Mouse (Mus musculus) kidney, embryonic 14.5 days (tissue): ENCODE data around the gene Slc35e2. TPM values are rescaled to one million over a fixed set of nuclear protein-coding genes. Genes with fewer than 3 reads are reported as not detected.
A peak's percentile ranks its signal among the peaks of the same experiment; 100 is the strongest.

ENCODE experiments used
- ATAC-seq: fragments of 200-750 bp; cut with Nextera tagmentation; 2 replicates; pipeline ENCODE4 v1.8.0; 2017; ENCODE audit warnings: moderate number of reproducible peaks, mild to moderate bottlenecking, moderate TSS enrichment, moderate library complexity; ENCODE audit not compliant: low FRiP score, low TSS enrichment
- H3K27ac ChIP-seq: fragments of 300-500 bp; sonication (generic); 2 replicates; pipeline ENCODE4 v1.5.1; 2014; ENCODE audit warnings: low read depth, mild to moderate bottlenecking, low read length, moderate library complexity, mixed read lengths
- H3K27me3 ChIP-seq: fragments of 300-500 bp; sonication (generic); 2 replicates; pipeline ENCODE4 v1.6.1; 2014; ENCODE audit warnings: mild to moderate bottlenecking, low read length; ENCODE audit not compliant: control insufficient read depth, insufficient read depth
- H3K36me3 ChIP-seq: fragments of 300-500 bp; sonication (generic); 2 replicates; pipeline ENCODE4 v1.6.1; 2014; ENCODE audit warnings: low read length, mixed read lengths; ENCODE audit not compliant: control insufficient read depth, insufficient read depth
- H3K4me1 ChIP-seq: fragments of 300-500 bp; sonication (generic); 2 replicates; pipeline ENCODE4 v1.6.1; 2014; ENCODE audit warnings: low read length, mixed read lengths; ENCODE audit not compliant: control insufficient read depth, insufficient read depth
- H3K4me2 ChIP-seq: fragments of 300-500 bp; sonication (generic); replicated peaks from 2 replicates; pipeline ENCODE4 v1.6.1; 2014; ENCODE audit warnings: low read depth, mild to moderate bottlenecking, low read length
- H3K4me3 ChIP-seq: fragments of 300-500 bp; sonication (generic); 2 replicates; pipeline ENCODE4 v1.5.1; 2014; ENCODE audit warnings: mild to moderate bottlenecking, low read length
- H3K9ac ChIP-seq: fragments of 300-500 bp; sonication (generic); 2 replicates; pipeline ENCODE4 v1.6.1; 2014; ENCODE audit warnings: low read depth, mild to moderate bottlenecking, low read length, moderate library complexity
- H3K9me3 ChIP-seq: fragments of 300-500 bp; sonication (generic); 2 replicates; pipeline ENCODE4 v1.6.1; 2016; ENCODE audit warnings: low read length; ENCODE audit not compliant: control insufficient read depth
- WGBS: fragments of 180-500 bp; shearing (Covaris S2); extraction: QIAGEN DNeasy Blood & Tissue Kit; methylation state at CpG from one replicate; pipeline ENCODE4 v1.1.7; 2014; 5-methylcytosine and 5-hydroxymethylcytosine counted together
- polyA plus RNA-seq: library from polyadenylated mRNA; unstranded; fragments of >200 nt; fragmentation: Nextera tagmentation; extraction: Ambion mirVana; gene quantifications from 2 replicates; pipeline ENCODE4 v1.2.1, GENCODE M21; 2014

Gene Slc35e2
- polyA plus RNA-seq, 1 experiment from 2014 or later, result 10.3 TPM

DNA sequence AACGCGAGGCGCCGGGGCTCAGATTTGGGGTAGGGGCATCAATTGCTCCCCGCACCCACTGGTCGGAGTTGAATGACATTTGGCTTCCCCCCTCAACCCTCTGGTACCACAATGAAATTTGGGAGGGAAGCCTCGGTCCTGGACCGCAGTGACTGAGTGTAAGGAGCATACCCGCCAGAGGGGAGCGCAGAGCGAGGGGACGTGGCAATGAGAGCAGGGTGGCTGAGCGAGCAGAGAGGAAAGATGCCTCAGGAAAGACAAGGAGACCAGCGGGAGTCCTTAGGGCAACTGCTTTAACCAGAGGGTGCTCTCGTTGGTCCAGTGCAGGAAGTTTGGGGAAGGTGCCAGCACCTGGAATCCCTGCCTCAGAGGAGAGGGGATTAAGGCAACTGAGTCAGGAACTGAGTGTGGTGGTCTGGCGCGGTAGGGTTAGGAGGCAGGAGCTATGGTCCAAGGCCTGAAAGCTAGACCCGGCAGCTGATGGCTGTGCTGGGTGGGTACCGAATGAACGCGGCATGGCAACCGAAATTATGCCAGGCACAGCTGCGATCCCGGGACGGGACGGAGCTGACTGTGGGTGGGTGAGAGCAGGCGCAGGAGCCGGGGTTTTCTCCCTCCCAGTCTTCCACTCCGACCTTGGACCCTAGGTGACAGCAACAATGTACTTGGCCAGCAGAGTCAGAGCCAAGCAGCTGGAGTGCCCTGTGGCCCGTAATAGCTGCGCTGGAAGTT, 52.4 kb downstream of the Slc35e2 start:
- peak overlapping the region; percentile 92 for H3K4me2 ChIP-seq
- peaks cover 34% of the 10 kb centered on the region for H3K36me3 ChIP-seq
- H3K27me3 ChIP-seq, result peaks cover 22% of the 10 kb centered on the region
- H3K27ac ChIP-seq, result no peak overlapping the region; the same call in 1 of the 2 replicates
- H3K4me1 ChIP-seq, result peaks cover 36% of the 10 kb centered on the region
- peak overlapping the region; percentile 47 for H3K4me3 ChIP-seq
- no peaks in the 10 kb centered on the region for H3K9me3 ChIP-seq
- ATAC-seq, result peak; percentile 34
- 3% methylated on average over 31 of the region's 31 CpGs for WGBS
- peak overlapping the region; percentile 68; the same call in 1 of the 2 replicates for H3K9ac ChIP-seq

DNA sequence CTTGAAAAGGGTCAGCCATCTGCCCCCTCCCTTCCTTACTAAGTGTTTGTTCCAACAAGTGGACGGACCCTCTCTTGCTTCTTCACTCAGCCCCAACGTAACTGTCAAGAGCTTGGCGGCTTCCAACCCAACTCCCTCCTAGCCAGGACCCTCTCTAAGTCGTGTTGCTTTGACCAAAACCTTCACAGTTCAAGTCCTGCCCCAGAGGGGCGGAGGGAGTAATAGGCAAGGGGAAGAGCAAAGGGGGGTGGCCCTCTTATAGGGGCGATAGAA, 52.9 kb downstream of the Slc35e2 start:
- WGBS, result under 1% methylated on average over 6 of the region's 6 CpGs
- H3K9me3 ChIP-seq, result no peaks in the 10 kb centered on the region
- peaks cover 22% of the 10 kb centered on the region for H3K27me3 ChIP-seq
- no peak overlapping the region for H3K27ac ChIP-seq
- H3K4me1 ChIP-seq, result peaks cover 36% of the 10 kb centered on the region
- H3K4me3 ChIP-seq, result peak overlapping the region; percentile 47
- H3K36me3 ChIP-seq, result peaks cover 29% of the 10 kb centered on the region
- H3K9ac ChIP-seq, result peak overlapping the region; percentile 68; the same call in 1 of the 2 replicates
- H3K4me2 ChIP-seq, result peak overlapping the region; percentile 92
- no peak; the same call in 1 of the 2 replicates for ATAC-seq

GRCm38 (mm10) chr4:155654456-155655298, 53.5 kb downstream of the Slc35e2 start:
- Histone ChIP-seq H3K9me3 (no peaks in the 10 kb centered on the region), H3K9ac (peak overlapping the region; percentile 68), H3K4me3 (peak overlapping the region; percentile 47), H3K36me3 (peaks cover 23% of the 10 kb centered on the region), H3K27me3 (peaks cover 22% of the 10 kb centered on the region), H3K27ac (no peak overlapping the region), H3K4me2 (peak overlapping the region; percentile 92), H3K4me1 (peaks cover 36% of the 10 kb centered on the region)
- WGBS, result 2% methylated on average over 52 of the region's 52 CpGs
- peak; percentile 41 for ATAC-seq

GRCm38 (mm10) chr4:155656214-155656751, 55.1 kb downstream of the Slc35e2 start:
- no peak for ATAC-seq
- Histone ChIP-seq H3K9me3 (no peaks in the 10 kb centered on the region), H3K4me1 (peaks cover 34% of the 10 kb centered on the region), H3K9ac (no peak overlapping the region), H3K4me3 (no peak overlapping the region), H3K27me3 (peaks cover 22% of the 10 kb centered on the region), H3K27ac (no peak overlapping the region), H3K4me2 (no peak overlapping the region), H3K36me3 (peaks cover 7% of the 10 kb centered on the region; the same call in 1 of the 2 replicates)
- WGBS, result 92% methylated on average over 13 of the region's 13 CpGs

GRCm38 (mm10) chr4:155658961-155659360, 57.7 kb downstream of the Slc35e2 start:
- H3K4me1 ChIP-seq, result peaks cover 14% of the 10 kb centered on the region
- peaks cover 15% of the 10 kb centered on the region for H3K27me3 ChIP-seq
- no peak for ATAC-seq
- no peaks in the 10 kb centered on the region for H3K9me3 ChIP-seq
- 89% methylated on average over 10 of the region's 10 CpGs for WGBS
- H3K4me2 ChIP-seq, result no peak overlapping the region
- H3K36me3 ChIP-seq, result peaks cover 5% of the 10 kb centered on the region; the same call in 1 of the 2 replicates
- H3K4me3 ChIP-seq, result no peak overlapping the region
- no peak overlapping the region for H3K9ac ChIP-seq
- H3K27ac ChIP-seq, result no peak overlapping the region

DNA sequence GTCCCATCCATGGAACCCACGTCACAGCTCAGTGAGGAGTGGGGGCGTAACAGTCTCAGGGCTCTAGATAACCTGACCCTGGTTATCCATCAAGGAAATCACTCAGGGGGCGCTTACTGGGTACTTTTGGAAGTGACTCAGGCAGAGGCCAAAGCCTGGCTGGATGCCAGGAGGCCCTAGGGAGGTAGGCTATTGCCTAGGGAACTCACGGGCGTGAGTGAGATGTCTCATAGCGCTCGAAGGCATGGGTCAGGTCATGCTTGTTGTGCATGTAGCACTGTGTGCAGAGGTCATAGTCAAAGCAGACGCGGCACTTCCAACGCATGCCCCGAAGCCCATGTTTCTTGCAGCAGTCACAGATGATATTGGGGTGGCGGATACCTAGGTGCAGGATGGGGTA, 59.4 kb downstream of the Slc35e2 start:
- no peaks in the 10 kb centered on the region for H3K9me3 ChIP-seq
- H3K4me2 ChIP-seq, result no peak overlapping the region
- no peak for ATAC-seq
- peaks cover 5% of the 10 kb centered on the region; the same call in 1 of the 2 replicates for H3K36me3 ChIP-seq
- H3K4me3 ChIP-seq, result no peak overlapping the region
- no peak overlapping the region for H3K9ac ChIP-seq
- H3K27me3 ChIP-seq, result peaks cover under 1% of the 10 kb centered on the region; the same call in 1 of the 2 replicates
- no peak overlapping the region for H3K27ac ChIP-seq
- no peaks in the 10 kb centered on the region for H3K4me1 ChIP-seq
- WGBS, result 74% methylated on average over 12 of the region's 12 CpGs

GRCm38 (mm10) chr4:155666903-155667302, 65.7 kb downstream of the Slc35e2 start:
- Histone ChIP-seq H3K4me3 (no peak overlapping the region), H3K4me2 (no peak overlapping the region), H3K27ac (no peak overlapping the region), H3K9me3 (no peaks in the 10 kb centered on the region), H3K4me1 (peaks cover 9% of the 10 kb centered on the region; the same call in 1 of the 2 replicates), H3K27me3 (0 out of 2 replicates have a peak, but pooled peaks cover 3% of the 10 kb centered on the region), H3K9ac (no peak overlapping the region), H3K36me3 (no peaks in the 10 kb centered on the region)
- ATAC-seq, result no peak

GRCm38 (mm10) chr4:155668689-155669597, 67.7 kb downstream of the Slc35e2 start, which contains the start of gene Mib2:
Mib2 (minus strand) TSS chr4:155669198.
- peak within 1 kb of the TSS; percentile 77 for H3K27ac ChIP-seq

More at GRCm38 (mm10) chr4:155668689-155669597, 67.7 kb downstream of the Slc35e2 start, which contains the start of gene Mib2:
- Histone ChIP-seq H3K9me3 (no peaks in the 10 kb centered on the region), H3K9ac (peak within 1 kb of the TSS; percentile 84), H3K36me3 (no peaks in the 10 kb centered on the region), H3K4me3 (peak within 1 kb of the TSS; percentile 93), H3K4me1 (peaks cover 9% of the 10 kb centered on the region; the same call in 1 of the 2 replicates), H3K27me3 (0 out of 2 replicates have a peak, but pooled peaks cover 3% of the 10 kb centered on the region), H3K4me2 (peak within 1 kb of the TSS; percentile 92)
- peak; percentile 98 for ATAC-seq
- under 1% methylated on average over 73 of the region's 73 CpGs for WGBS
